Mouse (Mus musculus): ENCODE measurements around the gene Hoxc4. TPM values are rescaled to one million over a fixed set of nuclear protein-coding genes. Genes with fewer than 3 reads are reported as not detected.

Hoxc4 gene
- polyA plus RNA-seq, 1 experiment from 2014 or later: 0.45 TPM

- 9% methylated on average over 8 of the region's 8 CpGs for WGBS
- H3K9me3 ChIP-seq (replicated peaks; ENCODE audit: control insufficient read depth, low read length): no peaks in the 10 kb centered on the region
- no peak overlapping the region for H3K27ac ChIP-seq (ENCODE audit: low read length)
- H3K4me1 ChIP-seq (ENCODE audit: control insufficient read depth, insufficient read depth, low read length): no peaks in the 10 kb centered on the region
- no peak overlapping the region for H3K9ac ChIP-seq (ENCODE audit: low read length)
- no peak overlapping the region for H3K4me3 ChIP-seq (ENCODE audit: low read length)
- no peak for ATAC-seq (replicated peaks; ENCODE audit: extremely low read depth, insufficient read depth, low FRiP score)
- no peaks in the 10 kb centered on the region for H3K36me3 ChIP-seq (ENCODE audit: control insufficient read depth, insufficient read depth)
- peaks cover 89% of the 10 kb centered on the region for H3K27me3 ChIP-seq (ENCODE audit: control insufficient read depth, insufficient read depth, low read length)
- H3K4me2 ChIP-seq (ENCODE audit: low read depth, low read length): no peak overlapping the region
These were observed 11.4 kb downstream of the Hoxc4 start for GRCm38 (mm10) chr15:103030142-103030541.

GRCm38 (mm10) chr15:103032167-103032566 is 13.4 kb downstream of the Hoxc4 start:
- ATAC-seq (replicated peaks; ENCODE audit: extremely low read depth, insufficient read depth, low FRiP score): no peak
- Histone ChIP-seq H3K9ac (ENCODE audit: low read length) (no peak overlapping the region), H3K27ac (ENCODE audit: low read length) (no peak overlapping the region), H3K4me2 (ENCODE audit: low read depth, low read length) (no peak overlapping the region), H3K4me1 (ENCODE audit: control insufficient read depth, insufficient read depth, low read length) (no peaks in the 10 kb centered on the region), H3K9me3 (replicated peaks; ENCODE audit: control insufficient read depth, low read length) (no peaks in the 10 kb centered on the region), H3K4me3 (ENCODE audit: low read length) (no peak overlapping the region), H3K36me3 (ENCODE audit: control insufficient read depth, insufficient read depth) (no peaks in the 10 kb centered on the region), H3K27me3 (ENCODE audit: control insufficient read depth, insufficient read depth, low read length) (peaks cover 90% of the 10 kb centered on the region)
- 0% methylated on average over 1 of the region's 3 CpGs for WGBS

GRCm38 (mm10) chr15:103032646-103033575 is 14.2 kb downstream of the Hoxc4 start:
- Histone ChIP-seq H3K4me1 (ENCODE audit: control insufficient read depth, insufficient read depth, low read length) (no peaks in the 10 kb centered on the region), H3K36me3 (ENCODE audit: control insufficient read depth, insufficient read depth) (no peaks in the 10 kb centered on the region), H3K4me3 (ENCODE audit: low read length) (no peak overlapping the region), H3K9ac (ENCODE audit: low read length) (no peak overlapping the region), H3K9me3 (replicated peaks; ENCODE audit: control insufficient read depth, low read length) (no peaks in the 10 kb centered on the region), H3K27me3 (ENCODE audit: control insufficient read depth, insufficient read depth, low read length) (peaks cover 90% of the 10 kb centered on the region), H3K4me2 (ENCODE audit: low read depth, low read length) (no peak overlapping the region), H3K27ac (ENCODE audit: low read length) (no peak overlapping the region)
- ATAC-seq (replicated peaks; ENCODE audit: extremely low read depth, insufficient read depth, low FRiP score): no peak
- WGBS: 3% methylated on average over 26 of the region's 26 CpGs

GRCm38 (mm10) chr15:103034043-103034806 is 15.5 kb downstream of the Hoxc4 start:
- Histone ChIP-seq H3K4me1 (ENCODE audit: control insufficient read depth, insufficient read depth, low read length) (no peaks in the 10 kb centered on the region), H3K27ac (ENCODE audit: low read length) (no peak overlapping the region), H3K9me3 (replicated peaks; ENCODE audit: control insufficient read depth, low read length) (no peaks in the 10 kb centered on the region), H3K4me2 (ENCODE audit: low read depth, low read length) (peak overlapping the region; percentile 44), H3K27me3 (ENCODE audit: control insufficient read depth, insufficient read depth, low read length) (peaks cover 89% of the 10 kb centered on the region), H3K4me3 (ENCODE audit: low read length) (peak overlapping the region; percentile 25), H3K9ac (ENCODE audit: low read length) (no peak overlapping the region), H3K36me3 (ENCODE audit: control insufficient read depth, insufficient read depth) (no peaks in the 10 kb centered on the region)
- no peak for ATAC-seq (replicated peaks; ENCODE audit: extremely low read depth, insufficient read depth, low FRiP score)
- WGBS: 2% methylated on average over 24 of the region's 24 CpGs

DNA sequence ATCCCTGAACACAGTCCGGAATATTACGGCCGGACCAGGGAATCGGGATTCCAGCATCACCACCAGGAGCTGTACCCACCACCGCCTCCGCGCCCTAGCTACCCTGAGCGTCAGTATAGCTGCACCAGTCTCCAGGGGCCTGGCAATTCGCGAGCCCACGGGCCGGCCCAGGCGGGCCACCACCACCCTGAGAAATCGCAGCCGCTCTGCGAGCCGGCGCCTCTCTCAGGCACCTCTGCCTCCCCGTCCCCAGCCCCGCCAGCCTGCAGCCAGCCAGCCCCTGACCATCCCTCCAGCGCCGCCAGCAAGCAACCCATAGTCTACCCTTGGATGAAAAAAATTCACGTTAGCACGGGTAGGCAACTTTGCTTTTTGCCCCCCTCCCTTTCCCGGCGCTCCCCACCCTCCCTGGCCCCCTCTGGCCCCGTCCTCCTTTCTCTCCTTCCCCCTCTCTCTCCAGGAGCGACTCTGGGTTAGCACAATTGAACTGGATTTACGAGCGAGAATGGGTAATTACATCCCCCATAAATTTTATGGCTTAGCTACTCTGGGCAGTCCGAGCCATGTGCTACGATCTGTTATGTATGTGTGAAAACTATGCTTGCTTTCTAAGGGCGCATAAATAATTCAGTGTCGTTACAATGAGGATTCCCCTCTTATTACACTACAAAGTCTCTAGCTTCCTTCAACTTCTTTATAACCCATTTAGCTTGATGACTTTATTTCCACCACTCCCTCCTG is 16.2 kb downstream of the Hoxc4 start:
- no peak for ATAC-seq (replicated peaks; ENCODE audit: extremely low read depth, insufficient read depth, low FRiP score)
- peak overlapping the region; percentile 25 for H3K4me3 ChIP-seq (ENCODE audit: low read length)
- no peaks in the 10 kb centered on the region for H3K4me1 ChIP-seq (ENCODE audit: control insufficient read depth, insufficient read depth, low read length)
- WGBS: under 1% methylated on average over 34 of the region's 34 CpGs
- H3K9me3 ChIP-seq (replicated peaks; ENCODE audit: control insufficient read depth, low read length): no peaks in the 10 kb centered on the region
- no peaks in the 10 kb centered on the region for H3K36me3 ChIP-seq (ENCODE audit: control insufficient read depth, insufficient read depth)
- no peak overlapping the region for H3K9ac ChIP-seq (ENCODE audit: low read length)
- H3K4me2 ChIP-seq (ENCODE audit: low read depth, low read length): peak overlapping the region; percentile 44
- peaks cover 94% of the 10 kb centered on the region for H3K27me3 ChIP-seq (ENCODE audit: control insufficient read depth, insufficient read depth, low read length)
- H3K27ac ChIP-seq (ENCODE audit: low read length): no peak overlapping the region

DNA sequence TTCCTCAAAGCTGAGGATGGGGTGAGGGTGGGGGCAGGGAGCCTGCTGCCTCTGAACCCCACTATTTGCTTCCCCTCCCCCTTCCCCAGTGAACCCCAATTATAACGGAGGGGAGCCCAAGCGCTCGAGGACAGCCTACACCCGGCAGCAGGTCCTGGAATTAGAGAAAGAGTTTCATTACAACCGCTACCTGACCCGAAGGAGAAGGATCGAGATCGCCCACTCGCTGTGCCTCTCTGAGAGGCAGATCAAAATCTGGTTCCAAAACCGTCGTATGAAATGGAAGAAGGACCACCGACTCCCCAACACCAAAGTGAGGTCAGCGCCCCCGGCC is 16.8 kb downstream of the Hoxc4 start:
- H3K36me3 ChIP-seq (ENCODE audit: control insufficient read depth, insufficient read depth): no peaks in the 10 kb centered on the region
- H3K4me2 ChIP-seq (ENCODE audit: low read depth, low read length): no peak overlapping the region
- H3K9me3 ChIP-seq (replicated peaks; ENCODE audit: control insufficient read depth, low read length): no peaks in the 10 kb centered on the region
- H3K9ac ChIP-seq (ENCODE audit: low read length): no peak overlapping the region
- ATAC-seq (replicated peaks; ENCODE audit: extremely low read depth, insufficient read depth, low FRiP score): no peak
- H3K27ac ChIP-seq (ENCODE audit: low read length): no peak overlapping the region
- 2% methylated on average over 14 of the region's 14 CpGs for WGBS
- H3K4me1 ChIP-seq (ENCODE audit: control insufficient read depth, insufficient read depth, low read length): no peaks in the 10 kb centered on the region
- H3K27me3 ChIP-seq (ENCODE audit: control insufficient read depth, insufficient read depth, low read length): peaks cover 93% of the 10 kb centered on the region
- no peak overlapping the region for H3K4me3 ChIP-seq (ENCODE audit: low read length)

DNA sequence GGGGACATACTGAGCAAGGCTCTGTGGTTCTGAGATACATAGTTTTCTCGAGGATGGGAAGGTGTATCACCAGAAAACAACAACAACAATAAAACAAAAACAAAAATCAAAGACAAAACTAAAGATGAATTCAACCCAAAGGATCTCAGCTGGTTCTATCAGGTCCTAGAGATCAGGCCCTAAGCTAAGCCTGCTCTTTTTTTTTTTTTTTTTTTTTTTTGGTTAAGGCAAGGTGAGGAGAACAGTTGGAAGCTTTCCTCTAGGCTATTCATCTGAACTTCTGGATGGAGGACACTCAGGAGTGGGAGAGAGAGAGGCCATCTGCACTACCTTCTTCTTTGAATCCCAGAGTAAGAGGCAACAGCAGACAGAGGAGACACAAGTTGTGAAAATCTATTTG is 18.8 kb downstream of the Hoxc4 start:
- WGBS: 23% methylated on average over 1 of the region's 1 CpGs
- no peak overlapping the region for H3K4me2 ChIP-seq (ENCODE audit: low read depth, low read length)
- H3K27me3 ChIP-seq (ENCODE audit: control insufficient read depth, insufficient read depth, low read length): peaks cover 97% of the 10 kb centered on the region
- no peaks in the 10 kb centered on the region for H3K4me1 ChIP-seq (ENCODE audit: control insufficient read depth, insufficient read depth, low read length)
- H3K9ac ChIP-seq (ENCODE audit: low read length): no peak overlapping the region
- H3K27ac ChIP-seq (ENCODE audit: low read length): no peak overlapping the region
- no peaks in the 10 kb centered on the region for H3K36me3 ChIP-seq (ENCODE audit: control insufficient read depth, insufficient read depth)
- no peak overlapping the region for H3K4me3 ChIP-seq (ENCODE audit: low read length)
- H3K9me3 ChIP-seq (replicated peaks; ENCODE audit: control insufficient read depth, low read length): no peaks in the 10 kb centered on the region
- no peak for ATAC-seq (replicated peaks; ENCODE audit: extremely low read depth, insufficient read depth, low FRiP score)

GRCm38 (mm10) chr15:103038701-103039480 is 20.2 kb downstream of the Hoxc4 start:
- Histone ChIP-seq H3K9ac (ENCODE audit: low read length) (no peak overlapping the region), H3K4me1 (ENCODE audit: control insufficient read depth, insufficient read depth, low read length) (no peaks in the 10 kb centered on the region), H3K27me3 (ENCODE audit: control insufficient read depth, insufficient read depth, low read length) (peaks cover 98% of the 10 kb centered on the region), H3K9me3 (replicated peaks; ENCODE audit: control insufficient read depth, low read length) (no peaks in the 10 kb centered on the region), H3K27ac (ENCODE audit: low read length) (no peak overlapping the region), H3K36me3 (ENCODE audit: control insufficient read depth, insufficient read depth) (no peaks in the 10 kb centered on the region), H3K4me3 (ENCODE audit: low read length) (no peak overlapping the region), H3K4me2 (ENCODE audit: low read depth, low read length) (no peak overlapping the region)
- ATAC-seq (replicated peaks; ENCODE audit: extremely low read depth, insufficient read depth, low FRiP score): no peak
- 24% methylated on average over 10 of the region's 10 CpGs for WGBS
